Mouse (Mus musculus): ENCODE results near the gene Rab9b. TPM values are rescaled to one million over a fixed set of nuclear protein-coding genes. Genes with fewer than 3 reads are reported as not detected.

The Rab9b gene
- total RNA-seq (2014; rRNA removed), result not detected in 2 replicates
- polyA plus RNA-seq (2012; rRNA removed), result not detected in 2 replicates

- Histone ChIP-seq H3K9ac (ENCODE audit: low read depth, low read length) (no peak within 1 kb of the TSS), H3K4me1 (ENCODE audit: control insufficient read depth, insufficient read depth, low read length) (no peaks in the 10 kb centered on the region), H3K79me2 (ENCODE audit: control insufficient read depth, insufficient read depth, low read length) (no peaks in the 10 kb centered on the region), H3K27me3 (ENCODE audit: control insufficient read depth, insufficient read depth, low read length) (no peaks in the 10 kb centered on the region), H3K4me3 (ENCODE audit: insufficient read depth, low read depth, low read length) (peak within 1 kb of the TSS; percentile 40; the same call in 1 of the 2 replicates), H3K27ac (replicated peaks; ENCODE audit: insufficient read depth, low read depth, low read length) (no peak within 1 kb of the TSS), H3K36me3 (ENCODE audit: control insufficient read depth, insufficient read depth, low read length) (no peaks in the 10 kb centered on the region)
- 2% methylated on average over 34 of the region's 36 CpGs for WGBS
- no peak for DNase-seq (ENCODE audit: extremely low read depth, low read depth, low spot score)
- TF ChIP-seq POLR2A (IDR thresholded peaks at IDR 0.05; ENCODE audit: extremely low read depth, insufficient read depth, low read length) (no peak), CTCF (IDR thresholded peaks at IDR 0.05; ENCODE audit: low read depth, low read length) (no peak)
These were observed at the start of gene Rab9b for GRCm38 (mm10) chrX:136868061-136869040. Gene Rab9b, minus strand, starts transcription at chrX:136868755.

- H3K4me1 ChIP-seq (ENCODE audit: control insufficient read depth, insufficient read depth, low read length), result no peaks in the 10 kb centered on the region
- 19% methylated on average over 4 of the region's 4 CpGs for WGBS
- H3K4me3 ChIP-seq (ENCODE audit: insufficient read depth, low read depth, low read length), result no peak overlapping the region
- no peaks in the 10 kb centered on the region for H3K27me3 ChIP-seq (ENCODE audit: control insufficient read depth, insufficient read depth, low read length)
- no peaks in the 10 kb centered on the region for H3K36me3 ChIP-seq (ENCODE audit: control insufficient read depth, insufficient read depth, low read length)
- H3K27ac ChIP-seq (replicated peaks; ENCODE audit: insufficient read depth, low read depth, low read length), result no peak overlapping the region
- no peak overlapping the region for H3K9ac ChIP-seq (ENCODE audit: low read depth, low read length)
- peak; percentile 78 for DNase-seq (ENCODE audit: extremely low read depth, low read depth, low spot score)
- H3K79me2 ChIP-seq (ENCODE audit: control insufficient read depth, insufficient read depth, low read length), result no peaks in the 10 kb centered on the region
- TF ChIP-seq CTCF (IDR thresholded peaks at IDR 0.05; ENCODE audit: low read depth, low read length) (no peak), POLR2A (IDR thresholded peaks at IDR 0.05; ENCODE audit: extremely low read depth, insufficient read depth, low read length) (no peak)
These were observed 35.8 kb upstream of the Rab9b start for GRCm38 (mm10) chrX:136904369-136904768.

DNA sequence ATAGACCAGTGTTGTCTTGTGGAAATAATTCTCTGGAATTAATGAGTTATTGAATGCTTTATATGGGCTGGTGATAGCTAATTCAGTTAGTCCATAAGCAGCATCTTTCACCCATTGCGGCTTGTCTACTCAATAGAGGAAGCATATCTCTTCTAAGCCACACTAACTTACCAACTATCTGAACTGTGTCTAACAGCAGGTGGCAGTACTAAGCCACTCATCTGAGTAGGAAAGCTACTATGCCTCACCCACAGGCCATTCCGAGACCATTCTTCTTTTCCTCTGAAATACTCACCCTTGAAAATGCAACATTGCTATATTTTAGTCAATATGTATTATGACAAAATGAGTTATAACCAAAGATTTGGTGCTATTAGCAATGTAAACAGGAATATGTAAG, 27.2 kb upstream of the Rab9b start:
- no peak overlapping the region for H3K4me3 ChIP-seq (ENCODE audit: insufficient read depth, low read depth, low read length)
- WGBS, result 14% methylated on average over 2 of the region's 2 CpGs
- H3K27ac ChIP-seq (replicated peaks; ENCODE audit: insufficient read depth, low read depth, low read length), result no peak overlapping the region
- no peaks in the 10 kb centered on the region for H3K27me3 ChIP-seq (ENCODE audit: control insufficient read depth, insufficient read depth, low read length)
- peak; percentile 26 for DNase-seq (ENCODE audit: extremely low read depth, low read depth, low spot score)
- peak; percentile 29; the same call in 1 of the 2 replicates for TF ChIP-seq CTCF (IDR thresholded peaks at IDR 0.05; ENCODE audit: low read depth, low read length)
- TF ChIP-seq POLR2A (IDR thresholded peaks at IDR 0.05; ENCODE audit: extremely low read depth, insufficient read depth, low read length), result no peak
- no peaks in the 10 kb centered on the region for H3K79me2 ChIP-seq (ENCODE audit: control insufficient read depth, insufficient read depth, low read length)
- H3K36me3 ChIP-seq (ENCODE audit: control insufficient read depth, insufficient read depth, low read length), result no peaks in the 10 kb centered on the region
- H3K4me1 ChIP-seq (ENCODE audit: control insufficient read depth, insufficient read depth, low read length), result no peaks in the 10 kb centered on the region
- H3K9ac ChIP-seq (ENCODE audit: low read depth, low read length), result no peak overlapping the region

GRCm38 (mm10) chrX:136850300-136850699, 18.3 kb downstream of the Rab9b start:
- H3K4me3 ChIP-seq (ENCODE audit: insufficient read depth, low read depth, low read length), result no peak overlapping the region
- DNase-seq (ENCODE audit: extremely low read depth, low read depth, low spot score), result no peak
- no peaks in the 10 kb centered on the region for H3K79me2 ChIP-seq (ENCODE audit: control insufficient read depth, insufficient read depth, low read length)
- no peaks in the 10 kb centered on the region for H3K4me1 ChIP-seq (ENCODE audit: control insufficient read depth, insufficient read depth, low read length)
- 33% methylated on average over 3 of the region's 3 CpGs for WGBS
- H3K36me3 ChIP-seq (ENCODE audit: control insufficient read depth, insufficient read depth, low read length), result no peaks in the 10 kb centered on the region
- TF ChIP-seq CTCF (IDR thresholded peaks at IDR 0.05; ENCODE audit: low read depth, low read length) (no peak), POLR2A (IDR thresholded peaks at IDR 0.05; ENCODE audit: extremely low read depth, insufficient read depth, low read length) (no peak)
- H3K27me3 ChIP-seq (ENCODE audit: control insufficient read depth, insufficient read depth, low read length), result no peaks in the 10 kb centered on the region
- no peak overlapping the region for H3K9ac ChIP-seq (ENCODE audit: low read depth, low read length)
- H3K27ac ChIP-seq (replicated peaks; ENCODE audit: insufficient read depth, low read depth, low read length), result no peak overlapping the region

DNA sequence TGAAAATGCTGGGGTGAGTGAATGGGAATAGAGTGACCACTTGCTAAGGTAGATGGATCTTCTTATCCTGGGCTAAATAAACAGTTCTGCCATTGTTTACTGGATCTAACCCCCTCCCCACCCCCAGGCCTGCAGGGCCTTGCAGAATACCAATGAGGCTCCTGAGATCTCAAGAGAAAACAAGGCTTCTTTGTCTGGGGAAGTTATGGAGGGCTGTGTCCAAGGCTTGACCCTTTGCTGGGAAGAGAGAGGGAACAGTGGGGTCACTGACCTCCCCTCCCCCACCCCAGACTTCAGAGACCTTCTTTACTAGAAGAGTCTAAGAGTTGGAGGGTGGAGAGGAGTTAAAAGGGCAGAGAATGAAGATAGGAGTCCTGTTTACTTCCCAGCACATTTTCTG, 39.9 kb downstream of the Rab9b start:
- no peak overlapping the region for H3K9ac ChIP-seq (ENCODE audit: low read depth, low read length)
- TF ChIP-seq CTCF (IDR thresholded peaks at IDR 0.05; ENCODE audit: low read depth, low read length), result no peak
- no peak for TF ChIP-seq POLR2A (IDR thresholded peaks at IDR 0.05; ENCODE audit: extremely low read depth, insufficient read depth, low read length)
- no peak overlapping the region for H3K27ac ChIP-seq (replicated peaks; ENCODE audit: insufficient read depth, low read depth, low read length)
- no peak for DNase-seq (ENCODE audit: extremely low read depth, low read depth, low spot score)
- H3K4me3 ChIP-seq (ENCODE audit: insufficient read depth, low read depth, low read length), result no peak overlapping the region
- H3K4me1 ChIP-seq (ENCODE audit: control insufficient read depth, insufficient read depth, low read length), result no peaks in the 10 kb centered on the region
- H3K79me2 ChIP-seq (ENCODE audit: control insufficient read depth, insufficient read depth, low read length), result no peaks in the 10 kb centered on the region
- no peaks in the 10 kb centered on the region; the same call in 1 of the 2 replicates for H3K36me3 ChIP-seq (ENCODE audit: control insufficient read depth, insufficient read depth, low read length)
- no peaks in the 10 kb centered on the region for H3K27me3 ChIP-seq (ENCODE audit: control insufficient read depth, insufficient read depth, low read length)

GRCm38 (mm10) chrX:136825016-136825415, 43.5 kb downstream of the Rab9b start:
- Histone ChIP-seq H3K27ac (replicated peaks; ENCODE audit: insufficient read depth, low read depth, low read length) (no peak overlapping the region), H3K79me2 (ENCODE audit: control insufficient read depth, insufficient read depth, low read length) (no peaks in the 10 kb centered on the region), H3K4me3 (ENCODE audit: insufficient read depth, low read depth, low read length) (no peak overlapping the region), H3K27me3 (ENCODE audit: control insufficient read depth, insufficient read depth, low read length) (no peaks in the 10 kb centered on the region), H3K9ac (ENCODE audit: low read depth, low read length) (no peak overlapping the region), H3K36me3 (ENCODE audit: control insufficient read depth, insufficient read depth, low read length) (no peaks in the 10 kb centered on the region), H3K4me1 (ENCODE audit: control insufficient read depth, insufficient read depth, low read length) (no peaks in the 10 kb centered on the region; the same call in 1 of the 2 replicates)
- WGBS, result 87% methylated on average over 4 of the region's 4 CpGs
- TF ChIP-seq POLR2A (IDR thresholded peaks at IDR 0.05; ENCODE audit: extremely low read depth, insufficient read depth, low read length) (no peak), CTCF (IDR thresholded peaks at IDR 0.05; ENCODE audit: low read depth, low read length) (no peak)
- DNase-seq (ENCODE audit: extremely low read depth, low read depth, low spot score), result no peak
